Mouse (Mus musculus): ENCODE measurements around the gene Kirrel. TPM values are rescaled to one million over a fixed set of nuclear protein-coding genes. Genes with fewer than 3 reads are reported as not detected.

Kirrel gene
- polyA plus RNA-seq, 1 experiment from 2014 or later: 10.2 TPM

- Histone ChIP-seq H3K36me3 (ENCODE audit: control insufficient read depth, insufficient read depth, low read length) (no peaks in the 10 kb centered on the region), H3K27me3 (ENCODE audit: control insufficient read depth, insufficient read depth, low read length) (no peaks in the 10 kb centered on the region), H3K4me3 (ENCODE audit: low read depth, low read length) (no peak overlapping the region), H3K9ac (ENCODE audit: low read length) (no peak overlapping the region), H3K9me3 (ENCODE audit: control insufficient read depth, low read length) (no peaks in the 10 kb centered on the region), H3K27ac (ENCODE audit: low read depth, low read length) (no peak overlapping the region), H3K4me1 (replicated peaks; ENCODE audit: control insufficient read depth, insufficient read depth, low read length) (peaks cover 36% of the 10 kb centered on the region), H3K4me2 (ENCODE audit: low read depth, low read length, severe bottlenecking) (no peak overlapping the region)
- ATAC-seq (replicated peaks; ENCODE audit: low FRiP score) (no peak), DNase-seq (ENCODE audit: low spot score) (no peak)
- WGBS: 67% methylated on average over 4 of the region's 4 CpGs
These were observed 11.4 kb downstream of the Kirrel start for GRCm38 (mm10) chr3:87163116-87163515.

GRCm38 (mm10) chr3:87162380-87162779 is 12.2 kb downstream of the Kirrel start:
- H3K4me1 ChIP-seq (replicated peaks; ENCODE audit: control insufficient read depth, insufficient read depth, low read length): peaks cover 42% of the 10 kb centered on the region
- H3K4me3 ChIP-seq (ENCODE audit: low read depth, low read length): no peak overlapping the region
- DNase-seq (ENCODE audit: low spot score): no peak
- ATAC-seq (replicated peaks; ENCODE audit: low FRiP score): no peak
- H3K9ac ChIP-seq (ENCODE audit: low read length): no peak overlapping the region
- no peaks in the 10 kb centered on the region for H3K9me3 ChIP-seq (ENCODE audit: control insufficient read depth, low read length)
- no peaks in the 10 kb centered on the region for H3K27me3 ChIP-seq (ENCODE audit: control insufficient read depth, insufficient read depth, low read length)
- H3K4me2 ChIP-seq (ENCODE audit: low read depth, low read length, severe bottlenecking): no peak overlapping the region
- H3K27ac ChIP-seq (ENCODE audit: low read depth, low read length): no peak overlapping the region
- H3K36me3 ChIP-seq (ENCODE audit: control insufficient read depth, insufficient read depth, low read length): no peaks in the 10 kb centered on the region
- 84% methylated on average over 5 of the region's 5 CpGs for WGBS

- Histone ChIP-seq H3K4me2 (ENCODE audit: low read depth, low read length, severe bottlenecking) (no peak overlapping the region), H3K27ac (ENCODE audit: low read depth, low read length) (peak overlapping the region; percentile 60), H3K27me3 (ENCODE audit: control insufficient read depth, insufficient read depth, low read length) (no peaks in the 10 kb centered on the region), H3K4me1 (replicated peaks; ENCODE audit: control insufficient read depth, insufficient read depth, low read length) (peaks cover 42% of the 10 kb centered on the region), H3K36me3 (ENCODE audit: control insufficient read depth, insufficient read depth, low read length) (no peaks in the 10 kb centered on the region), H3K9ac (ENCODE audit: low read length) (peak overlapping the region; percentile 23; the same call in 1 of the 2 replicates), H3K4me3 (ENCODE audit: low read depth, low read length) (no peak overlapping the region), H3K9me3 (ENCODE audit: control insufficient read depth, low read length) (no peaks in the 10 kb centered on the region)
- 82% methylated on average over 5 of the region's 5 CpGs for WGBS
- DNase-seq (ENCODE audit: low spot score) (no peak), ATAC-seq (replicated peaks; ENCODE audit: low FRiP score) (no peak)
These were observed 12.9 kb downstream of the Kirrel start for GRCm38 (mm10) chr3:87161601-87162000.

GRCm38 (mm10) chr3:87160819-87161509 is 13.6 kb downstream of the Kirrel start:
- peaks cover 42% of the 10 kb centered on the region for H3K4me1 ChIP-seq (replicated peaks; ENCODE audit: control insufficient read depth, insufficient read depth, low read length)
- WGBS: 32% methylated on average over 6 of the region's 6 CpGs
- peak overlapping the region; percentile 60 for H3K27ac ChIP-seq (ENCODE audit: low read depth, low read length)
- H3K36me3 ChIP-seq (ENCODE audit: control insufficient read depth, insufficient read depth, low read length): no peaks in the 10 kb centered on the region
- H3K9ac ChIP-seq (ENCODE audit: low read length): peak overlapping the region; percentile 23; the same call in 1 of the 2 replicates
- DNase-seq (ENCODE audit: low spot score): no peak
- H3K27me3 ChIP-seq (ENCODE audit: control insufficient read depth, insufficient read depth, low read length): no peaks in the 10 kb centered on the region
- H3K4me2 ChIP-seq (ENCODE audit: low read depth, low read length, severe bottlenecking): no peak overlapping the region
- ATAC-seq (replicated peaks; ENCODE audit: low FRiP score): peak; percentile 65
- no peak overlapping the region for H3K4me3 ChIP-seq (ENCODE audit: low read depth, low read length)
- H3K9me3 ChIP-seq (ENCODE audit: control insufficient read depth, low read length): no peaks in the 10 kb centered on the region

GRCm38 (mm10) chr3:87159190-87159589 is 15.4 kb downstream of the Kirrel start:
- DNase-seq (ENCODE audit: low spot score) (no peak), ATAC-seq (replicated peaks; ENCODE audit: low FRiP score) (no peak)
- peak overlapping the region; percentile 31 for H3K27ac ChIP-seq (ENCODE audit: low read depth, low read length)
- no peak overlapping the region for H3K4me2 ChIP-seq (ENCODE audit: low read depth, low read length, severe bottlenecking)
- H3K9me3 ChIP-seq (ENCODE audit: control insufficient read depth, low read length): no peaks in the 10 kb centered on the region
- H3K36me3 ChIP-seq (ENCODE audit: control insufficient read depth, insufficient read depth, low read length): no peaks in the 10 kb centered on the region
- no peaks in the 10 kb centered on the region for H3K27me3 ChIP-seq (ENCODE audit: control insufficient read depth, insufficient read depth, low read length)
- H3K4me3 ChIP-seq (ENCODE audit: low read depth, low read length): no peak overlapping the region
- peaks cover 36% of the 10 kb centered on the region for H3K4me1 ChIP-seq (replicated peaks; ENCODE audit: control insufficient read depth, insufficient read depth, low read length)
- WGBS: 66% methylated on average over 7 of the region's 7 CpGs
- H3K9ac ChIP-seq (ENCODE audit: low read length): no peak overlapping the region

GRCm38 (mm10) chr3:87157767-87158291 is 16.7 kb downstream of the Kirrel start:
- Histone ChIP-seq H3K27ac (ENCODE audit: low read depth, low read length) (peak overlapping the region; percentile 80), H3K4me3 (ENCODE audit: low read depth, low read length) (no peak overlapping the region), H3K4me2 (ENCODE audit: low read depth, low read length, severe bottlenecking) (peak overlapping the region; percentile 11; the same call in 1 of the 2 replicates), H3K9ac (ENCODE audit: low read length) (peak overlapping the region; percentile 32; the same call in 1 of the 2 replicates), H3K27me3 (ENCODE audit: control insufficient read depth, insufficient read depth, low read length) (no peaks in the 10 kb centered on the region), H3K4me1 (replicated peaks; ENCODE audit: control insufficient read depth, insufficient read depth, low read length) (peaks cover 40% of the 10 kb centered on the region), H3K36me3 (ENCODE audit: control insufficient read depth, insufficient read depth, low read length) (no peaks in the 10 kb centered on the region), H3K9me3 (ENCODE audit: control insufficient read depth, low read length) (no peaks in the 10 kb centered on the region)
- ATAC-seq (replicated peaks; ENCODE audit: low FRiP score) (no peak), DNase-seq (ENCODE audit: low spot score) (peak; percentile 67)
- 12% methylated on average over 12 of the region's 12 CpGs for WGBS

- H3K27ac ChIP-seq (ENCODE audit: low read depth, low read length): peak overlapping the region; percentile 80
- WGBS: 63% methylated on average over 6 of the region's 6 CpGs
- no peaks in the 10 kb centered on the region for H3K36me3 ChIP-seq (ENCODE audit: control insufficient read depth, insufficient read depth, low read length)
- DNase-seq (ENCODE audit: low spot score): no peak
- H3K4me1 ChIP-seq (replicated peaks; ENCODE audit: control insufficient read depth, insufficient read depth, low read length): peaks cover 40% of the 10 kb centered on the region
- H3K4me3 ChIP-seq (ENCODE audit: low read depth, low read length): no peak overlapping the region
- H3K4me2 ChIP-seq (ENCODE audit: low read depth, low read length, severe bottlenecking): no peak overlapping the region; the same call in 1 of the 2 replicates
- 0 out of 2 replicates have a peak overlapping the region, but pooled peaks have one; percentile 32 for H3K9ac ChIP-seq (ENCODE audit: low read length)
- ATAC-seq (replicated peaks; ENCODE audit: low FRiP score): no peak
- H3K27me3 ChIP-seq (ENCODE audit: control insufficient read depth, insufficient read depth, low read length): no peaks in the 10 kb centered on the region
- H3K9me3 ChIP-seq (ENCODE audit: control insufficient read depth, low read length): no peaks in the 10 kb centered on the region
These were observed 17.2 kb downstream of the Kirrel start for GRCm38 (mm10) chr3:87157297-87157696.

- no peak overlapping the region for H3K9ac ChIP-seq (ENCODE audit: low read length)
- H3K9me3 ChIP-seq (ENCODE audit: control insufficient read depth, low read length): no peaks in the 10 kb centered on the region
- H3K27ac ChIP-seq (ENCODE audit: low read depth, low read length): peak overlapping the region; percentile 59
- WGBS: 24% methylated on average over 15 of the region's 15 CpGs
- no peak for DNase-seq (ENCODE audit: low spot score)
- H3K27me3 ChIP-seq (ENCODE audit: control insufficient read depth, insufficient read depth, low read length): no peaks in the 10 kb centered on the region
- H3K4me3 ChIP-seq (ENCODE audit: low read depth, low read length): no peak overlapping the region
- ATAC-seq (replicated peaks; ENCODE audit: low FRiP score): no peak
- H3K36me3 ChIP-seq (ENCODE audit: control insufficient read depth, insufficient read depth, low read length): no peaks in the 10 kb centered on the region
- H3K4me2 ChIP-seq (ENCODE audit: low read depth, low read length, severe bottlenecking): no peak overlapping the region
- peaks cover 55% of the 10 kb centered on the region for H3K4me1 ChIP-seq (replicated peaks; ENCODE audit: control insufficient read depth, insufficient read depth, low read length)
These were observed 19.9 kb downstream of the Kirrel start for GRCm38 (mm10) chr3:87154398-87155287.

All from forebrain, embryonic 11.5 days (tissue).